In genomic region chr15:96638656-96639055, GRCm38 (mm10) we compare ENCODE assay signal across 10 mouse cellular contexts. TPM values are rescaled to one million over a fixed set of nuclear protein-coding genes. Genes with fewer than 3 reads are reported as not detected.
DNase-seq lines count a peak whose midpoint lies in the region; ATAC-seq and TF ChIP-seq lines count a peak whose summit lies in the region.
"Had no signal": no experiment of that assay in that cellular context is flagged by ENCODE, and none has a peak within 500 bp of the region (broad histone marks: within the 10 kb centered on the region; RNA-seq: fewer than 3 reads in every experiment).

No protein-coding gene starts in this region.

- no peak for TF ChIP-seq POLR2A in ES-Bruce4 (IDR thresholded peaks at IDR 0.05; ENCODE audit: insufficient read depth, low read length)

- no peak for DNase-seq in heart, adult 18-20 months
- DNase-seq in adrenal gland, adult 2 months: no peak
- DNase-seq in right cerebral cortex, postnatal 36 days (ENCODE audit: low spot score in 2 of 2): no peak
- DNase-seq in left cerebral cortex, adult 2 months (ENCODE audit: extremely low spot score in 1 of 2, low spot score in 2 of 2): no peak
- DNase-seq: lung, postnatal 14 days had no signal

- TF ChIP-seq EP300 in ES-Bruce4 (IDR thresholded peaks at IDR 0.05; ENCODE audit: insufficient read depth, low read depth, low read length): no peak

- peaks cover 82% of the 10 kb centered on the region for H3K79me2 ChIP-seq in macrophage (ENCODE audit: inconsistent target)

- no peak for ATAC-seq in heart, embryonic 14.5 days (ENCODE audit: insufficient number of reproducible peaks, insufficient read depth, low FRiP score, low read depth)
- no peak for ATAC-seq in forebrain, embryonic 13.5 days

- H3K9me3 ChIP-seq in heart, embryonic 14.5 days (ENCODE audit: control insufficient read depth, low read length): no peaks in the 10 kb centered on the region
- H3K9me3 ChIP-seq in ES-Bruce4 (replicated peaks; ENCODE audit: control insufficient read depth, insufficient read depth, low read length, poor library complexity, severe bottlenecking): no peaks in the 10 kb centered on the region
- peaks cover 23% of the 10 kb centered on the region for H3K9me3 ChIP-seq in forebrain, embryonic 13.5 days (replicated peaks)

- intact Hi-C loops in left cerebral cortex, adult 2 months (cut with DNase I): no loop called here

- 0 out of 2 replicates have a peak overlapping the region, but pooled peaks have one; percentile 80 for H3K4me2 ChIP-seq in heart, embryonic 14.5 days (ENCODE audit: low read length)
- H3K4me2 ChIP-seq in forebrain, embryonic 13.5 days: peak overlapping the region; percentile 65

- TF ChIP-seq CTCF in ES-Bruce4 (IDR thresholded peaks at IDR 0.05; ENCODE audit: low read depth, low read length): no peak
- TF ChIP-seq CTCF in left cerebral cortex, adult 2 months (IDR thresholded peaks at IDR 0.05): no peak

- no peak overlapping the region; the same call in 1 of the 2 replicates for H3K9ac ChIP-seq in heart, embryonic 14.5 days (ENCODE audit: low read length)
- H3K9ac ChIP-seq in ES-Bruce4 (ENCODE audit: low read depth, poor library complexity, severe bottlenecking): peak overlapping the region; percentile 42
- no peak overlapping the region for H3K9ac ChIP-seq in forebrain, embryonic 13.5 days

- peaks cover 16 to 41% of the 10 kb centered on the region in 2 experiments for H3K4me1 ChIP-seq in heart, embryonic 14.5 days (ENCODE audit: control insufficient read depth in 2 of 2, insufficient read depth in 2 of 2, low read length in 2 of 2)
- no peaks in the 10 kb centered on the region for H3K4me1 ChIP-seq in ES-Bruce4 (ENCODE audit: control insufficient read depth, insufficient read depth, low read length)
- peaks cover 35% of the 10 kb centered on the region for H3K4me1 ChIP-seq in forebrain, embryonic 13.5 days

- H3K27me3 ChIP-seq in heart, embryonic 14.5 days (ENCODE audit: control insufficient read depth, insufficient read depth, low read length): no peaks in the 10 kb centered on the region
- no peaks in the 10 kb centered on the region for H3K27me3 ChIP-seq in ES-Bruce4 (ENCODE audit: control insufficient read depth, insufficient read depth, low read length, poor library complexity, severe bottlenecking)
- no peaks in the 10 kb centered on the region for H3K27me3 ChIP-seq in forebrain, embryonic 13.5 days

- H3K27ac ChIP-seq in heart, embryonic 14.5 days (replicated peaks in 1 of 2; ENCODE audit: control insufficient read depth in 1 of 2, insufficient read depth in 1 of 2, low read depth in 2 of 2, low read length in 2 of 2): 0 out of 4 replicates have a peak overlapping the region, but pooled peaks of 1 of the 2 experiments have one; percentile 6
- H3K27ac ChIP-seq in ES-Bruce4 (ENCODE audit: insufficient read depth, low read length) (peak overlapping the region; percentile 46), macrophage (peak overlapping the region; percentile 55)
- no peak overlapping the region for H3K27ac ChIP-seq in forebrain, embryonic 13.5 days
- no peak overlapping the region for H3K27ac ChIP-seq in left cerebral cortex, adult 2 months

- peaks cover 20% of the 10 kb centered on the region; the same call in 1 of the 2 replicates for H3K36me3 ChIP-seq in heart, embryonic 14.5 days (ENCODE audit: control insufficient read depth, insufficient read depth, low read length)
- H3K36me3 ChIP-seq in ES-Bruce4 (ENCODE audit: control insufficient read depth, insufficient read depth, low read length, poor library complexity, severe bottlenecking): no peaks in the 10 kb centered on the region
- H3K36me3 ChIP-seq in forebrain, embryonic 13.5 days (ENCODE audit: poor library complexity, severe bottlenecking): peaks cover 42% of the 10 kb centered on the region
- H3K36me3 ChIP-seq in macrophage (ENCODE audit: inconsistent target): no peaks in the 10 kb centered on the region

- no peak overlapping the region for H3K4me3 ChIP-seq in heart, embryonic 14.5 days (ENCODE audit: control insufficient read depth in 1 of 2, insufficient read depth in 1 of 2, low read depth in 1 of 2, low read length in 2 of 2)
- H3K4me3 ChIP-seq in ES-Bruce4 (ENCODE audit: low read depth, low read length) (peak overlapping the region; percentile 30), macrophage (ENCODE audit: inconsistent target) (peak overlapping the region; percentile 11; the same call in 1 of the 2 replicates)
- H3K4me3 ChIP-seq in forebrain, embryonic 13.5 days: peak overlapping the region; percentile 87; the same call in 1 of the 2 replicates
- H3K4me3 ChIP-seq in left cerebral cortex, adult 2 months: no peak overlapping the region

- 68% methylated on average over 2 of the region's 2 CpGs for WGBS in heart, embryonic 14.5 days
- WGBS in forebrain, embryonic 13.5 days: 88% methylated on average over 2 of the region's 2 CpGs
- WGBS in macrophage (ENCODE audit: missing documents): 61% methylated on average over 2 of the region's 2 CpGs

RNA-seq across cellular contexts. Expression of gene Slc38a1, which starts 4.1 kb away (rescaled TPM):
- 72.8 and 80.8 TPM in 2 replicates for polyA plus RNA-seq in heart, embryonic 14.5 days (2014; fragmentation: Nextera tagmentation; extraction: Ambion mirVana)
- total RNA-seq in heart, adult 18-20 months (2021): 10 to 100 TPM in 1 of 2 experiments, 1 to 10 TPM in 1; 5.9 to 13.3 TPM
- 88.4 and 90.3 TPM in 2 replicates for polyA plus RNA-seq in ES-Bruce4 (2011; ENCODE audit: insufficient read depth, insufficient read length, low read depth, missing spikeins)
- polyA plus RNA-seq in forebrain, embryonic 13.5 days (2015; fragmentation: Nextera tagmentation; extraction: Ambion mirVana): 138 and 142 TPM in 2 replicates
- total RNA-seq in macrophage (2018; cell fraction: chromatin; rRNA removed): 1,000 to 10,000 TPM in 1 of 26 experiments, 100 to 1,000 TPM in 14, 10 to 100 TPM in 11; 65.8 to 1,056 (median 152) TPM
- 100 to 1,000 TPM in 2 of 26 experiments, 10 to 100 TPM in 24; 32.3 to 169 (median 53.6) TPM for total RNA-seq in macrophage (2018; cell fraction: cytosol; rRNA removed)
- 100 to 1,000 TPM in 18 of 26 experiments, 10 to 100 TPM in 8; 75.5 to 593 (median 137) TPM for total RNA-seq in macrophage (2018; cell fraction: nucleus; rRNA removed)
- polyA plus RNA-seq in macrophage (2018): 34.2 to 43.0 TPM (median 36.4 TPM) in 3 replicates
- total RNA-seq in adrenal gland, adult 2 months (2021): 10 to 100 TPM; 25.3 to 29.1 TPM
- 4.4 and 6.5 TPM in 2 replicates for polyA plus RNA-seq in adrenal gland, adult 2 months (2012; rRNA removed)
- total RNA-seq in left cerebral cortex, adult 2 months (2021): 100 to 1,000 TPM; 111 to 116 TPM
- total RNA-seq: MEL had no signal

Comparison
In these comparisons a context has a peak if more than half of its experiments do, and no peak if none do; other contexts are left out.
1. H3K27ac ChIP-seq: peak in ES-Bruce4 (single experiment) and macrophage (single experiment); none in forebrain, embryonic 13.5 days (single experiment) and left cerebral cortex, adult 2 months (single experiment).
2. H3K4me3 ChIP-seq: peak in ES-Bruce4 (single experiment), forebrain, embryonic 13.5 days (single experiment) and macrophage (single experiment); none in heart, embryonic 14.5 days (0 of 2) and left cerebral cortex, adult 2 months (single experiment).